Mouse (Mus musculus): ENCODE data around the gene Tubgcp6.

Gene Tubgcp6

DNA sequence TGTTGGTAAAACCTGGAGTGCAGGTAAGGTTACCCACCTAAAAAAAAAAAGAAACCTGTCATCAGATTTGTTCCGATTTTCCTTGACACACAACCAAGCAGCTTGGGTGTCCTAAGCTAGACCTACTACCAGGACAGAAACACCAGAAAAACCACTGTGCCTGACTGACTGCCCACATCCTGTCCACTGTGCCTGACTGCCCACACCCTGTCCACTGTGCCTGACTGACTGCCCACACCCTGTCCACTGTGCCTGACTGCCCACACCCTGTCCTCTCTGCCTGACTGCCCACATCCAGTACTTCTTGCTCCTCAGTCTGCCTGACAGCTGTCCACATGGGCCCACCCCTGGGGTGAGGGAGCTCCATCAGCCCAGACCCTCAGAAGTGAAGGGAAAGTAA, 15.9 kb downstream of the Tubgcp6 start:
- in situ Hi-C loops (cut with MboI; ENCODE audit: unreplicated experiment in 2 of 2), result loop anchor here (25.0 kb wide), 1 partner anchor 105 kb away; the partner anchor contains the start of gene Ppp6r2 (in 2 of the 2)

DNA sequence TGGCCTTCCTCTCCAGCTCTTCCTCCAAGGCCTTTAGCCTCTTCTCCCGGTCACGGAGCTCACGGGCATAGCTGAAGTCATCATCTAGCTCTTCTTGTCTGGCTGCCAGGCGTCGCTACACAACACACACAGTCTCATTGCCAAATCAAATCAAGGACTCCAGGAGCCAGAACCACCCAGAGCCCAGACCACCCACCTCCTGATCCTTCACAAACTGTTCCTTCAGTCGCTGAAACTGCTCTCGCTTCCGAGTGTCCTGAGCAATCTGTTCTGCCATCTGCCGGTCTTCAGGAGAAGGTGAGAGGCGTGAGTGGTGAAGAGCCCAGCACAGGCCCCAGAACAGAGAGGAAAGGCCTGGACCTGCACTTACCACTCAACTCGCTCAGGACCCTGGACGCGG, 16.8 kb downstream of the Tubgcp6 start:
- in situ Hi-C loops (cut with MboI; ENCODE audit: unreplicated experiment in 2 of 2), result loop anchor here (25.0 kb wide), 1 partner anchor 106 kb away; the partner anchor contains the start of gene Ppp6r2 (in 2 of the 2)

DNA sequence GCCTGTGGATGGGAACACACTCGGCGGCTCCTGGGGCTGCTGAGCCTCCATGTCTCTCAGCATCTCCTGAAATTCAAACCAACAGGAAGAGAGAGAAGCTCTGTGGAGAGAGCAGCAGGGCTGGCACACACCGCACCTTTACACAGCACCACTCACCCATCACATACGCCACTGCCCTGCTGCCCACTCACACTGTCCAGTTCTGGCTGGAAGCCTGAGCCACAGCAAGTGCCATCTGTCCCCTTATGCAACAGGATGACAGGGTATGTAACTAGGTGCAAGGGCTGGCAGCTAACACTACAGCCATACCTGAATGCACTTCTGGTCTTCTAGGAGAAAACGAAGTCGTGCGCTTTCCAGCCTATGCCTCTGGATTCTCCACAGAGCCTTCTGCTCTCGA, 18.5 kb downstream of the Tubgcp6 start:
- in situ Hi-C loops (cut with MboI; ENCODE audit: unreplicated experiment in 2 of 2), result loop anchor here (25.0 kb wide), 1 partner anchor 108 kb away; the partner anchor contains the start of gene Ppp6r2 (in 2 of the 2)

DNA sequence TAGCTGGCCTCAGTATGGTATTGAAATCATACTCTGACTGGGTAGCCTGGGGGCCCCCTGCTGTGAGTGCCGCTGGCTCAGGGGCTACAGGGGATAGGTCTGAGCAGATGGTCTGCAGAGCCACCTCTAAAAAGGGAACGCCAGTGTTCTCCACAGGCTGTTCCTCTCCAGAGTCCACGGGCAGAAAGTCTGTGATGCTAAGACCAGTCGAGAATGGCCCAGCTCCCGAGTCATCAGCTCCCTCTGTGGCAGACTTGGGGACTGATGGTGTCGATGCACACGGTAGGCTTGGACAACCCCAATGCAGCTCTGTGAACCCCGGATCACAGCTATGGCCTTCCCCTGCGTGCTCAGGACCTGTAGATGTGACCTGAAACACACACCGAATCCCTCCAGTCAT, 19.0 kb downstream of the Tubgcp6 start:
- in situ Hi-C loops (cut with MboI; ENCODE audit: unreplicated experiment in 2 of 2), result loop anchor here (25.0 kb wide), 1 partner anchor 108 kb away; the partner anchor contains the start of gene Ppp6r2 (in 2 of the 2)

DNA sequence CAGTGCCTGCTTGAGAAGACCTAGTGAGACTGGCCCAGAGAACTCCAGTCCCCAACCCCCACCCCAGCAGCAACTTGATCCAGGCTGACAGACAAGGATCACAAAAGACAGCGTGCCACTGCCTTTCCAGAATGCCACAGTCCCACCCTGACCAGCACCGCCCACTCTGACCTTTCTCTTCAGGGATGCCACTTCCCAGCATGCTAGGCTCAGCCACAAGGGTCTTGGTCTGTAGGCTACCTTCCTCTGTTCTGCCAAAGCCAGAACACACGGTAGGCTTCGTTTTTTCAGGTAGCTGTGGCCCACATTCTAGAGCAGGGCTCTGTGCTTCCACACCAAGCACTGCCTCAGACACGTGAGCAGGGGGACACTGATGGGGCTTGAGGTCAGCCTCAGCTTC, 20.3 kb downstream of the Tubgcp6 start:
- in situ Hi-C loops (cut with MboI; ENCODE audit: unreplicated experiment in 2 of 2), result loop anchor here (25.0 kb wide), 1 partner anchor 110 kb away; the partner anchor contains the start of gene Ppp6r2 (in 2 of the 2)

DNA sequence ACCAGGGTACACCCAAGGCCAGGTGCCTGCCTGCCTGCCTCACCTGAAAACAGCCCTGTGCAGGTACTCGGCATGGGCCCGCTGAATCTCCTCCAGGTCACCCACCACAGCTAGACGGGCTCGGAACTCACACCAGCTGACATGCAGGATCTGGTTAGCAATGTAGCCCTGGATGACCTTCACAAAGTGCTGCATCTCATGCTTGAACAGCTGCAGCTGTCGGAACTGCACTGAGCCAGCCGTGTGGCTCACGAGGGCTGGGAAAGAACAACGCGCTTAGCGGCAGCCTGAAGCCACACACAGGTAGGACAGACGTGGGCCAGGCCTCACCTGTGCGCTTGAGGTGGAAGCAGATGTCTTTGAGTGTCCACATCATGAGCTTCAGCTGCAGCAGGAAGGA, 22.1 kb downstream of the Tubgcp6 start:
- in situ Hi-C loops (cut with MboI; ENCODE audit: unreplicated experiment in 2 of 2), result loop anchor here (25.0 kb wide), 1 partner anchor 111 kb away; the partner anchor contains the start of gene Ppp6r2 (in 2 of the 2)

DNA sequence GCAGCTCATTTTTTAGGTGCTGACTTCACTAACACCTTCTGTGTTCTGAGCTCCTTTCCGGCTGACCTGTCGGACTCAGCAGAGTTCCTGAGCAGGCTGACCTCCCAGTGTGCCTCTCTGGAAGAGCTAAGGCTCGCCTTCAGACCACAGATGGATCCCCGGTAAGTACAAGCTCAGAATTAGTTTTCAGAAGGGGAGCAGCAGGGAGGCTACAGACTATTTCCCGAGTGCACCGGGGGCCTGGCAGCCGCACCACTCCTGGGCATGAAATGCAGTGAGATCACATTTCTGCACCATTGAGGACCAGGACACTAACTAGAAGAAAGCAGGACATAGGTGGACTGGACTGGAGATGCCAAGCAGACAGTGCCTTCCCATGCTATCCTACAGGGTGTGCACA, 24.3 kb downstream of the Tubgcp6 start:
- in situ Hi-C loops (cut with MboI; ENCODE audit: unreplicated experiment in 2 of 2), result no loop called here

DNA sequence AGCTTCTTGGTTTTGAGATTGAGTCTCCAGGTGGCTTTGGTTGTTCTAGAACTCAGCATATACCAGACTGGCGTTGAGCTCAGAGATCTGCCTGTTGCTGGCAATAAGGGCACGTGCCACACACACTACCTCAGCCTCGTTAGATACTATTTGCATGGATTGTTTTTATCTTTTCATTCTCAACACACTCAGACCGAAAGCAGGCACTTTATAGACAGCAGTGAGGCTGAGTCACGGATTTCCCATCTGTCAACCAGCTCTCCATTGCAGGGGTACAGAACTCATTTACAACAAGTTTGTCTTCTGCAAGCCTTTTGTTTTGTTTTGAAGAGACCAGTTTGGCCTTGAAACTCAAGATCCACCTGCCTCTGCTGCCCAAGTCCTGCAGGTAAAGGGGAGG, 25.5 kb downstream of the Tubgcp6 start:
- in situ Hi-C loops (cut with MboI; ENCODE audit: unreplicated experiment in 2 of 2), result no loop called here

DNA sequence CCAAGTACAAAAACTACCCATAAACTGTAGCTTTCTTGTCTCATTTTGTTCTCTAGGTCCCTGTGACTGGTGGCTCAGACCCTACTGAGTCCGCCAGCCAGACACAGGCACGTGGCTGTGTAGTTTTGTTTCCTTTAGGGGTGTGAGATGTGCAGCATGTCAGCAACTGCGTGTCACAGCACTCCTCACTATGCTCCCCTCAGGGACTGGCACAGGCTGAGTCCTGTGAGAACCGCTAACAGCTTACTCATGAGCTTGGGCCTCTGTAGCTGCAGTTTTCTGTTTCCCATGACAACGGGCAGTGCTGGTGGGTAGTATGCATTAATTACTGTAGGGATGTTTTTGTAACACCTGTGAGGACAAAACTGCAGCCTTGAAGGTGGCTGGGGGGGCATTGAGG, 30.7 kb downstream of the Tubgcp6 start:
- in situ Hi-C loops (cut with MboI; ENCODE audit: unreplicated experiment in 2 of 2), result no loop called here

DNA sequence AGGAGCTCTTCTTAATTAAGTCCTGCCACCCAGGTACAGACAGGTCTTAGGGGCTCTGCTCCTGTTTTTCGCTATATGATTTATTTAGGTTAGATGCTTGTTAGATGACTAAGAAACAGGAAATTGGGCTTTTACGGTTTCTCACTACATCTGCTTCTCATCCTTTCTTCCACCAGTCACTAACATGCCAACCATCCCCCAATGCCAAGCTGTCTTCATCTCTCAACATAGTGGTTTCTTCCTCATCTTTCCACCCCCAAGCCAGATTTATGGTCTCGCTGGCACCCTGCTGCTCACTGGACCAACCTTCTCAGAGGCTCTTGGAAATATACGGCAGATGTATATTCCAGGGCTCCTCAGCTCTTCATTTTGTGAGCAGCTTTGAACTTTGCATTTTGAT, 32.2 kb downstream of the Tubgcp6 start:
- in situ Hi-C loops (cut with MboI; ENCODE audit: unreplicated experiment in 2 of 2), result no loop called here

DNA sequence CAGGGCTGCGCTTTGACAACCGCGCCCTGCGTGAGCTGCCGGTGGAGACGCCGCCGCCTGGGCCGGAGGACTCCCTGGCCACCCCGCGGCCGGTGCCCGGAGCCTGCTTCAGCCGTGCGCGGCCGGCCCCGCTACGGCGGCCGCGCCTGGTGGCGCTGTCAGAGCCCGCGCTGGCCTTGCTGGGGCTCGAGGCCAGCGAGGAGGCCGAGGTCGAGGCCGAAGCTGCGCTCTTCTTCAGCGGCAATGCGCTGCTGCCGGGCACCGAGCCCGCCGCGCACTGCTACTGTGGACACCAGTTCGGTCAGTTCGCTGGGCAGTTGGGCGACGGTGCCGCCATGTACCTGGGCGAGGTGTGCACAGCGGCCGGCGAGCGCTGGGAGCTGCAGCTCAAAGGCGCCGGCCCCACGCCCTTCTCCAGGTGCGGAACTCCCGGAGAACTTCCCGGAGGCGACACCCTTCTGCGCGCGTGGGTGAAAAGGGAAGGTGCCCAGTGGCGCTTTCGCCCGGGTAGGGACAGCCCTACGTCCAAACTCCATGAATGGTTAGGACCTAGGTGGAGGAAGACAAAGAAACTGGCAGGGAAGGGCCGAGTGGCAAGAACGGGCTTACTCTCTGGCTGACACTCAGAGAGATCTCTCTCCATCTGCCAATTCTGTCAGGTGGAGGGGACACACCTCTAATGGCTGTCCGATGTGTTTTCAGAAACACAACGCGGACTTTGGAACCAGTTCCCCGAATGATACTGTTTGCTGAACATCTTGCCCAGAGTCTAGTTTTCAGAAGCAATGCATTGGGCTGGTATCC, 33.5 kb downstream of the Tubgcp6 start:
- in situ Hi-C loops (cut with MboI; ENCODE audit: unreplicated experiment in 2 of 2), result no loop called here

DNA sequence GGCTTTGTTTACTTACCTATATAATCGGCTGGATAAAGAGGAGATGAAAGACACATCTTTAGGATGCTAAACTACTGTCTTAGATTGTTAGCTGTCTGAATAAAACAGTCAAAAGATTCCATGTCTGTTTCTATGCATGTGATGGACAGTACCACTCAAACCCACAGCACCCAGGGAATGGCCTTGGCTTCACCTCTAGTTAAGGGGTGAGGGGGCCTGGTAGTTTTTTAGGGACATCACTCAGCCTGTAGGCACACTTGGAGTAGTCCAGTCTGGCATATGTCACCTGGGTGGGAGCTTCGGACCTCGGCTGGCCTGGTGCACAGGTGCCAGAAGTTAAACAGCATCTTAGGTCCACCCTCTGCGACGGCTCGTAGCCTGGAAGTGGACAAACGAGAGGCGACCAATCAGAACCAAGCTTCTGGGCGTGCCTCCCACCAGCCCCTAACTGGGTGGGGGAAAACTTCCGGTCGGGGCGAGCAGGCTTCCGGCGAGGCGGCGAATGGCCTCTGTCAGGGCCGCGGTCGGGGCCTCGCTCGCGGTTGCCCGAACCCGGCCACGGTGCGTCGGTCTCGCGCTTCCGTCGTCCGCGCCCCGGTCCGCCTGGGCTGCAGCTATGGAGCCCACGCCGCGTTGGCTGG, 34.2 kb downstream of the Tubgcp6 start, which contains the start of gene Selenoo:
TSS of gene Selenoo (plus strand) at position 478 of the 641 bp plus-strand sequence.
- in situ Hi-C loops (cut with MboI; ENCODE audit: unreplicated experiment in 2 of 2), result no loop called here

DNA sequence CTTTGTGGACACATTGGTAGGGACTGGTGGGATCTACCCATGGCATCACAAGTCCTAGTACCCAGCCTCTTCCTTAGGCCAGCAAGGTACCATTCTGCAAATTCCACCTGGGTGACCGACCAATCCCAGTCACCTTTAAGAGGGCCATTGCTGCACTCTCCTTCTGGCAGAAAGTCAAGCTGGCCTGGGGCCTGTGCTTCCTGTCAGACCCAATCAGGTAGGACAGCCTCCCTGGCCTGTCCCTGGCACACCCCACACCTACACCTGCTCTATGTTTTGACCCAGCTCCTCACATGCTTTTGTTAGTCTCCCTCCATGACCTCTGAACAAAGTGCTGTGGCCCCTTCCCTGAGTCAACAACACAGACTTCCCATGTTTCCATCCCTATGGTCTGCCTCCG, 38.1 kb downstream of the Tubgcp6 start:
- in situ Hi-C loops (cut with MboI; ENCODE audit: unreplicated experiment in 2 of 2), result no loop called here

DNA sequence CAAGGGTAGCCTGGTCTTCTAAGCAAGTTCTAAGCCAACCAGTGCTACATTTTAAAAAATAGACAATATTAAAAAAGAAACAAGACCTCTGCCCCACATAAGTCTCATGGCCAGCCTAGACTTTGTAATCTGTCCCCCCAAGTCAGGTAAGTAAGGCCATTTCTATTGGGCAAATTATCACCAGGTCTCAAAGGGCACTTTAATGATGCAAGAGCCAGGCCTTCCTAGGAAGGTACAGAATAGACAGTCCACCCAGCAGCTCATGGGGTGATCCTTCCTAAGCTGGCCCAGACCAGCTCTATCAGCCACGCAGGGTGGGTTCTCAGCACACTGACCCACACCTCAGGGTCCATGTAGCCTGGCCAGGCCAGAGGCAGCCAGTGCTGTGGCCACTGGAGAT, 39.0 kb downstream of the Tubgcp6 start:
- in situ Hi-C loops (cut with MboI; ENCODE audit: unreplicated experiment in 2 of 2), result no loop called here

DNA sequence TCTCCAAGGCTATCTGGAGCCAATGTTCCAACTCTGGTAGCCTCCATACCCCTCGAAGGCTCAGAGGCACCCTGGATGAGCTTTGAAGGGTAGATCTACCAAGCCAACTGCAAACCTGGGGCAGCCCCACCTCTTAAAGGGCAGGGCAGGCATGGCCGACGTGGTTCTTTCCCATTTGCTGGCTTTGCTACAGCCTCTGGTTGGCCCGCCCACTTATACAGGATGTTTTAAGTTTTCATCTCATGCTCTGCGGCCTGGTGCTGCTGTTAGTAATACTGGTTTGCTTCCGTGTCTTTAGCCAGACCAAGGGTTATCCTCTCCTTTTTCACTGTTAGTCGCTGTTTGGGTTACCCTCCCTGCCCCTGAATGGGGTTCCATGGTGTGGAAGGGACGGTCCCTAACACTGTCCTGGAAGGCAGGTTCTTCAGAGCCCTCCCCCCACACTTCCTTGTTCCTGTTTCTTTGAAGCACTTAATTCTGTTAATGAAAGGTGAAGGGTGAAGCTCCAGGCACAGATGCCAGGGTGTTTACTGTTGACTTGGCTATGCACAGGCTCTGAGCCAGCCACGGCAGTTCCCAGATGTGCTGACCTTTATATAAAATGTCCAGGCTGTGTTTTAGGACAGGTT, 44.6 kb downstream of the Tubgcp6 start:
- in situ Hi-C loops (cut with MboI; ENCODE audit: unreplicated experiment in 2 of 2), result loop anchor here (10.0 kb wide), 2 partner anchors 254 to 334 kb away; no protein-coding TSS in a partner anchor

DNA sequence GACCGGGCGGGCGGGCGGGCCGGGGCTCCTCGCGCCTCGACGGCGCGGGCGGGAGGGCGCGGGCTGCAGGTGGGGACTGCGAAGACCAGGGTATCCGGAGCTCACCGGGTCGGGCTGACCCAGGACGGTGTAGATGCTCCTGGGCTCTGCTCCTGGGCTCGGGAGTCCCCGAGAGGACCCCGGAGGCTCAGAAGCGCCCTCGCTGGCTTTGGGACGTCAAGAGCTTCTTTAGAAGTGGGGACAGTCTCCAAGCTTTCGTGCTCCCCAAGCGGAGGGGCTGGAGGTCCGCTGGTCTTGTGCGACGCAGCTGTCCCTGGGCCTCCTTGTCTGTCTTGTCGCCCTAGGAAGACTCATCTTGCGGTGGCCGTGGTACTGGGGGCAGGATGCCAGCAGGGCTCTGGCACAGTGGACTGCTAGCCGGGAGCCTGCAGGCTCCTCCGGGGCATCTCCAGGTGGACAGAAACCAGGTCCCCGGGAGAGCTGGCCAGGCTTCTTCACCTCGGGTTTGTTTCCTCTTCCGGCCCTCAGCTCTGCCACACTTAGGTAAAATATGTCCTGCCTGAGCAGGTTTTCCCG, 46.7 kb downstream of the Tubgcp6 start:
- in situ Hi-C loops (cut with MboI; ENCODE audit: unreplicated experiment in 2 of 2), result loop anchor here (10.0 kb wide), 2 partner anchors 251 to 331 kb away; no protein-coding TSS in a partner anchor

DNA sequence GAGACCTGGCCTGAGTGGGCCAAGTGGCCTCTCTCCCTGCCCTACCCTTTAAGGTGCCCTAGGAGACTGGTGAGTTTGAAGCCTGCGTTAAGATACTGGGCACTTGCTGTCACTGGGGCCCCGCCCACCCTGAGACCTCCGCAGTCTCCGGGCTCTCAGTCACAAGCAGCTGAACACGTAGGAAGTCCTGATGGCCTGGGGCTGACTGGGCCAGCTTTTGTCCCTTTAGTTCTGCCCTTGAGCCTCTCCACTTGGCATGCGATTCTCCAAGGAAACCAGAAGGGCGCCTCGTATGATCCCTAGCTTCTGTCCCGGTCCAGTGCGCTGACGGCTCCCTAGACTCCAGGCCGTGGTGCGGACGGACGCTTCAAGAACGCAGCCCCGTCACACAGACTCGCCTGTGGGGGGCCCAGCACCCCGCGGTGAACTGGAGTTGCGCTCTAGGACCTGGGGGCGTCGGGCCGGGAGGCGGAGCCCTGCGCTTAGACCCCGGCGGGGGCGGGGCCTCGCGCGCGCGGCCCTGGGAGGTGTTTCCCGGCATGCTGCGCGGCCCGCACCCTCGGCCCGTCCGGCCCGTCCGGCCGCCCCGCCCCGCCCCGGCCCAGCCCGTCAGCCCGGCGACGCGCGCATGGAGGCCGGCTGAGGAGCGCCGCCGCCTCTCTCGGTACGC, 47.3 kb downstream of the Tubgcp6 start:
- in situ Hi-C loops (cut with MboI; ENCODE audit: unreplicated experiment in 2 of 2), result loop anchor here (10.0 kb wide), 2 partner anchors 251 to 331 kb away; no protein-coding TSS in a partner anchor

DNA sequence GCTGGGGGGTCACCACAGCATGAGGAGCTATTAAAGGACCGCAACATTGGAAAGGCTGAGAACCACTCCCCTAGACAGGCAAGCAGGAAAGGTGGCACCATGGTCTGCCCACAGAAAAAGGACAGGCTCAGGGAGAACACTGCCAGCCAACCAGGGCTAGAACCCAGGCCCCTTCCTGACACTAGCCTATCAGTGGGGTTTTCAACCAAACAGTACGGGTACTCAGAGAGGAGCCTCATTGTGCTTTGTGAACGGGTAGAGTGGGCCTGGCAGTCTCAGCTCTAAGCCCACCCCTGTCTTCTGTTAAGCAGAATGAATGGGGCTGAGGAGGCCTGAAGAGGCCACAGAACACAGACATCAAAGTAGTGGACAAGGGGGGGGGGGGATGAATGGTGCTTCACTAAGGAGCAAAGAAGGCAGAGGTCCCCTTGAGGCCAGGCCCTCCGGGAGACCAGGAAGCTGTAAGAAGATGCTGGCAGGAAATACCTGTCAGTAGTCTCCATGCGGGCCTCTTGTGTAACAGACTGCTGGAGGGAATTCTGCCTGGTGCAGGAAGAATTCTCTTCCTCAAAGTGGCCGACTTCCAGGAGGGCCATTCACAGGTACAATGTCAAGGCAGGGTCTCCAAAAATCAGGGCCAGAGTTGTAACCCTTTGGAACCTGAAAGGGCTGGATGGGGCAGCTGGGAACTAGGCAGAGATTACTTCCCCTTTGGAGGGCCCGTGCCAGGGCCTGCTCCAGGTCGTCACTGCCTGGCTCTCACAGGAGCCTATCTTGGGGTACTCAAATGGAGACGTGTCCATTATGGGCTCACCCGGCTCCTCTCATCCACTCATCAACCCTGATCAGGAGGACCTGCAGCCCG, 48.1 kb downstream of the Tubgcp6 start, which contains the start of gene Trabd:
TSS of gene Trabd (plus strand) at position 512 of the 865 bp plus-strand sequence.
- in situ Hi-C loops (cut with MboI; ENCODE audit: unreplicated experiment in 2 of 2), result loop anchor here (10.0 kb wide), 2 partner anchors 250 to 330 kb away; no protein-coding TSS in a partner anchor
